10 mouse cellular contexts compared by ENCODE assay signal in the genomic region with DNA sequence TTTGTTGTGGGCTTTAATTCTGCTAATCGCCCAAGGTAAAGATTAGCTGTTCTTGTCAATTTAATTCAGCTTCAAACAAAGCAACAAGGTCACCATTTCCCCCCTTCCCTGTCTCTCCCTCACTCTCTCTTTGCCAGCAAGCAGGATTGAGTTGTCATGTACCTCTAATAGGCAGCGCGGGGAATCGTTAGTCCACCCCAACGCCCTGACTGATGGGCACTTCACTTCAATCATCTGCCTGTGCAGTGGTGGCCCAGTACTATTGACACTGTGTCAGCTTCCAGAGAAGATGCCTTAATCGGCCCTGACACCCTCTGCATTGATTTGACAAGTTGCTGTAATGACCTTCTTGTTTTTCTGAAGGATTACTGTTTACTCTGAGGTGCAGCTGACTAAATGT.
"Had no signal": no experiment of that assay in that cellular context is flagged by ENCODE, and none has a peak within 500 bp of the region (broad histone marks: within the 10 kb centered on the region; RNA-seq: fewer than 3 reads in every experiment).

No protein-coding gene starts in this region.

- H3K9ac ChIP-seq: limb, embryonic 12.5 days; liver, embryonic 13.5 days had no signal

- H3K4me2 ChIP-seq: limb, embryonic 12.5 days; liver, embryonic 13.5 days had no signal

- H3K27me3 ChIP-seq: limb, embryonic 12.5 days; liver, embryonic 13.5 days had no signal

- H3K9me3 ChIP-seq: limb, embryonic 12.5 days; liver, embryonic 13.5 days had no signal

- H3K4me3 ChIP-seq: limb, embryonic 12.5 days; liver, embryonic 13.5 days had no signal

- H3K27ac ChIP-seq: kidney, postnatal 0 days; limb, embryonic 12.5 days; liver, embryonic 13.5 days; stomach, postnatal 0 days had no signal

- DNase-seq: kidney, adult 8-10 months; kidney, postnatal 36 days; layer of hippocampus, adult 9-11 months; liver; liver, embryonic 13.5 days; lung, adult 18-20 months; thymus, postnatal 4 days had no signal

- H3K4me1 ChIP-seq: limb, embryonic 12.5 days; liver, embryonic 13.5 days had no signal

- H3K36me3 ChIP-seq: limb, embryonic 12.5 days; liver, embryonic 13.5 days had no signal
